Mouse (Mus musculus): ENCODE measurements around the gene Mylpf. TPM values are rescaled to one million over a fixed set of nuclear protein-coding genes. Genes with fewer than 3 reads are reported as not detected.

Mylpf gene
- polyA plus RNA-seq, 1 experiment from 2014 or later: 21.1 TPM

DNA sequence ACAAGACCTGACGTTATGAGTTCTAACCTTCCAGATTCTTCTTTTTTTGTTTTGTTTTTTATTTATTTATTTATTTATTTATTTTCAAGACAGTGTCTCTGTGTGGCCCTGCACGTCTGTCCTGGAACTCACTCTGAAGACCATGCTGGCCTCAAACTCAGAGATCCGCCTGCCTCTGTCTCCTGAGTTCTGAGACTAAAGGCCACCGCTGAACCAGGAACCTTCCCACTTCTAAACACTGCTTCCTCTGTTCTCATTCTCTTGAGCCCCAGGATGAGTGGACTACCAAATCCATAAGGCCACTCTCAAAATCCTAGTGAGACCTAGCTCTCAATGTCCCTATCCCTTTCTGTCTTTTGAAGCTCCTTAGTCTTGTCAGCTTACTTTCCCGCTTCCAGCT, 1.2 kb downstream of the Mylpf start:
- Histone ChIP-seq H3K9ac (no peak overlapping the region), H3K9me3 (no peaks in the 10 kb centered on the region), H3K27ac (no peak overlapping the region; the same call in 1 of the 2 replicates), H3K4me2 (replicated peaks) (peak overlapping the region; percentile 79), H3K4me1 (replicated peaks) (peaks cover 25% of the 10 kb centered on the region), H3K4me3 (replicated peaks) (no peak overlapping the region; the same call in 1 of the 2 replicates), H3K36me3 (no peaks in the 10 kb centered on the region), H3K27me3 (replicated peaks) (no peaks in the 10 kb centered on the region)
- WGBS: 72% methylated on average over 5 of the region's 5 CpGs
- ATAC-seq: no peak

DNA sequence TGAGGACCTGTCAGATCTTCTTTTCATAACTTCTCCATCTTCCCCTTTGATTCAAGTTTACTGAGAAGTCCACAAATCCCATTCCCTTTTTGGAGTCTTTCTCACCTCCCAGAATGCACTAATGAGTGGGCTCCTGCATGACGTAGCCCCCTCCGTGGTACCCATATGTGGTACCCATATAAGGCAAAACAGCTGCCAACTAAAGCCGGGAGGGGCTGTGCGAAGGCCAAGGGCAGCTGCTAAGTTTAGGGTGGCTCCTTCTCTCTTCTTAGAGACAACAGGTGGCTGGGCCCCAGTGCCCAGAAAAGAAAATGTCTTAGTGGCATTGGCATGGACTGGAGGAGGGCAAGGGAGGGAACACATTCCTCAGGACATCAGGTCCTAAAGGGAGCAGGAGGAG, 1.6 kb downstream of the Mylpf start:
- no peaks in the 10 kb centered on the region for H3K9me3 ChIP-seq
- H3K27ac ChIP-seq: no peak overlapping the region
- H3K4me2 ChIP-seq (replicated peaks): no peak overlapping the region
- no peak for ATAC-seq
- peaks cover 28% of the 10 kb centered on the region for H3K4me1 ChIP-seq (replicated peaks)
- no peak overlapping the region for H3K9ac ChIP-seq
- H3K36me3 ChIP-seq: no peaks in the 10 kb centered on the region
- no peaks in the 10 kb centered on the region for H3K27me3 ChIP-seq (replicated peaks)
- no peak overlapping the region for H3K4me3 ChIP-seq (replicated peaks)
- WGBS: 89% methylated on average over 4 of the region's 4 CpGs

DNA sequence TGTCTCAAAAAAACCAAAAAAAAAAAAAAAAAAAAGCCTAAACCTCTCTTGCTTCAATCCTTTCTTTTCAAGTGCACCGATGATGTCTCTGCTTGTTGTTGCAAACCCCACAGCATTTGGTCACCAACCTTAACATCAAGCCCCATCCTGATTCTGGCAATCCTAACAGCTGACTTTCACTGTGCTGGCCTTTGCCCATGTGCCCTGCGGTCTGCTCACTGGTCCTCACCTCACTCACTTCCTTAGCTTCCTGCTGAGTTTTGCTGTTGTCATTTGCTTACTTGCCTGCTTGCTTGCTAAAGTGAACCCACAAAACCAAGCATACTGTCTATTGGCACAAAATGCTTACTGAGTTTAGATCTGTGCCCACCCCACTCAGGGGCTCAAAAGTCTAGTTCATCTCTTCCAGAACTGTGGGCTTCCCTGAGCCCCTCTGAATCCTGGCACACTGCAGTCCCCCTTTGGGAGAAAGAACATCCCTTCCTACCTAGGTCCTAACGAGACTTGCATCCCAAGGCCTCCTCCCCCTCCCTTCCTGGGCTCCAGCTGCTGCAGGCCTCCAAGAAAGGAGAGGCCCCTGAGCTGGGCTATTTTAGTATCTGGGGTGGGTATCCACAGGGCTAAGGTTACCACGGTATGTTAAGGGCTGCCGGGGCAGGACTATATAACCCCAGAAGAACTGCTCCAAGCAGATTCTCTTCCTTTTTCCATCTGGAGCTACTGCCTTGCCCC, 2.5 kb downstream of the Mylpf start:
- 73% methylated on average over 5 of the region's 5 CpGs for WGBS
- Histone ChIP-seq H3K4me3 (replicated peaks) (no peak overlapping the region), H3K9ac (no peak overlapping the region), H3K36me3 (no peaks in the 10 kb centered on the region), H3K9me3 (no peaks in the 10 kb centered on the region), H3K4me1 (replicated peaks) (peaks cover 27% of the 10 kb centered on the region), H3K4me2 (replicated peaks) (no peak overlapping the region), H3K27ac (no peak overlapping the region), H3K27me3 (replicated peaks) (no peaks in the 10 kb centered on the region)
- ATAC-seq: no peak

DNA sequence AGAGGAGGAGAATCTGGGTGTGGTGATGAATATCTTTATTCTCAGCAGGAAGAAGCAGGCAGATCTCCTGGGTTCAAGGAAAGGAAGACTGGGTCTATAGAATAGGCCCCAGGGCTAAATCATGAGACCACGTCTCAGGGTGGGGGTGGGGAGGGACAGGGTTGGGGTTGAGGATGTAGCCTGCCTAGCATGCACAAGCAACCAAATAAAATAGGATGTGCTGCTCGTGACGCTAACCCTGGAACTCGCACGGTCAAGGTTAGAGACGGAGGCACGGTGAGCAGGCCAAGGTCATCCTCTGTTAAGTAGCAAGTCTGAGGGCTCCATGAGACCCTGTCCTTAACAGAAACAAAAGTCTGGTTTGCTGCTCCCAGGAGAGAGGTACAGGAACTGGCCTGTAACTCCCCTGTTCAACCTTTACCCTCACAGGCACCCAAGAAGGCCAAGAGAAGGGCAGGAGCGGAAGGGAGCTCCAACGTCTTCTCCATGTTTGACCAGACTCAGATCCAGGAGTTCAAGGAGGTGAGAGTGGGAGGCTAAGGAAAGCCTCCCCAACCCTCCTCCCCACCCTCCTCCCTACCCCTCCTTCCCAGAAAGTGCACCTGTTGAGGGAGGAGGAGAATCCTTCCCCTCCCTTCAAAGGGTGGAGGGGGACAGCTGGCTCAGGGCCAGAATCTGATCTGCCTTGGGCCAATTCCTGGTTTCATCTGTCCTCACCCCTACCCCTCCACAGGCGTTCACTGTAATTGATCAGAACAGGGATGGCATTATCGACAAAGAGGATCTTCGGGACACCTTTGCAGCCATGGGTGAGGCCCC, 4.0 kb downstream of the Mylpf start:
- H3K4me3 ChIP-seq (replicated peaks): no peak overlapping the region
- 88% methylated on average over 12 of the region's 12 CpGs for WGBS
- no peak for ATAC-seq
- H3K27ac ChIP-seq: no peak overlapping the region
- H3K27me3 ChIP-seq (replicated peaks): no peaks in the 10 kb centered on the region
- H3K36me3 ChIP-seq: no peaks in the 10 kb centered on the region
- H3K4me2 ChIP-seq (replicated peaks): no peak overlapping the region
- H3K9ac ChIP-seq: no peak overlapping the region
- H3K9me3 ChIP-seq: no peaks in the 10 kb centered on the region
- H3K4me1 ChIP-seq (replicated peaks): peaks cover 15% of the 10 kb centered on the region

DNA sequence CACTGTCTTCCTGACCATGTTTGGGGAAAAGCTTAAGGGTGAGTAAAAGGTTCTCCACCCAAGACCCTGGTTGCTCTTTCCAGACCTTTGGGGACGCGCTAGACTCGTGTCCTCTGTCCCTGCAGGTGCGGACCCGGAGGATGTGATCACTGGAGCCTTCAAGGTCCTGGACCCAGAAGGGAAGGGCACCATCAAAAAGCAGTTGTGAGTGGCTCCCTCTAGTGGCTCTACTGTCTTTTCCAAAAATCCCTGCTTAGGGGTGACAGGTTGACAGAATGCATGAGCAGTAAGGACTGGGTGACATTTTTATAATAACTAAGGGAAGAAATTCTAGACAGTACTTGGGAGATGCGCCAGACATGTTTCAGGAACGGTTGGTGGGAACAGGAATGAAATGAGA, 4.8 kb downstream of the Mylpf start:
- H3K27me3 ChIP-seq (replicated peaks): no peaks in the 10 kb centered on the region
- no peak overlapping the region for H3K4me3 ChIP-seq (replicated peaks)
- no peaks in the 10 kb centered on the region for H3K36me3 ChIP-seq
- peaks cover 15% of the 10 kb centered on the region for H3K4me1 ChIP-seq (replicated peaks)
- H3K4me2 ChIP-seq (replicated peaks): no peak overlapping the region
- no peak overlapping the region for H3K9ac ChIP-seq
- no peaks in the 10 kb centered on the region for H3K9me3 ChIP-seq
- ATAC-seq: no peak
- no peak overlapping the region for H3K27ac ChIP-seq
- 47% methylated on average over 7 of the region's 7 CpGs for WGBS

- Histone ChIP-seq H3K9me3 (no peaks in the 10 kb centered on the region), H3K36me3 (no peaks in the 10 kb centered on the region), H3K4me1 (replicated peaks) (peaks cover 15% of the 10 kb centered on the region), H3K9ac (no peak overlapping the region), H3K4me2 (replicated peaks) (peak overlapping the region; percentile 73), H3K4me3 (replicated peaks) (no peak overlapping the region), H3K27ac (no peak overlapping the region), H3K27me3 (replicated peaks) (no peaks in the 10 kb centered on the region)
- WGBS: 60% methylated on average over 12 of the region's 12 CpGs
- ATAC-seq: no peak
Measured at GRCm38 (mm10) chr7:127213930-127214329, 5.2 kb downstream of the Mylpf start.

- peaks cover 11% of the 10 kb centered on the region for H3K4me1 ChIP-seq (replicated peaks)
- no peak overlapping the region for H3K27ac ChIP-seq
- WGBS: 31% methylated on average over 21 of the region's 21 CpGs
- no peaks in the 10 kb centered on the region for H3K36me3 ChIP-seq
- H3K9ac ChIP-seq: peak overlapping the region; percentile 45; the same call in 1 of the 2 replicates
- ATAC-seq: no peak
- no peaks in the 10 kb centered on the region for H3K27me3 ChIP-seq (replicated peaks)
- H3K4me2 ChIP-seq (replicated peaks): peak overlapping the region; percentile 73
- peak overlapping the region; percentile 33; the same call in 1 of the 2 replicates for H3K4me3 ChIP-seq (replicated peaks)
- no peaks in the 10 kb centered on the region for H3K9me3 ChIP-seq
Measured at GRCm38 (mm10) chr7:127214521-127214920, 5.8 kb downstream of the Mylpf start.

- H3K4me1 ChIP-seq (replicated peaks): 0 out of 2 replicates have a peak, but pooled peaks cover 9% of the 10 kb centered on the region
- no peaks in the 10 kb centered on the region for H3K9me3 ChIP-seq
- H3K27me3 ChIP-seq (replicated peaks): no peaks in the 10 kb centered on the region
- peak overlapping the region; percentile 33 for H3K4me3 ChIP-seq (replicated peaks)
- WGBS: 23% methylated on average over 33 of the region's 33 CpGs
- H3K4me2 ChIP-seq (replicated peaks): peak overlapping the region; percentile 73
- H3K9ac ChIP-seq: peak overlapping the region; percentile 45
- H3K27ac ChIP-seq: no peak overlapping the region
- ATAC-seq: peak; percentile 59
- H3K36me3 ChIP-seq: no peaks in the 10 kb centered on the region
Measured at GRCm38 (mm10) chr7:127214981-127215871, 6.5 kb downstream of the Mylpf start.

DNA sequence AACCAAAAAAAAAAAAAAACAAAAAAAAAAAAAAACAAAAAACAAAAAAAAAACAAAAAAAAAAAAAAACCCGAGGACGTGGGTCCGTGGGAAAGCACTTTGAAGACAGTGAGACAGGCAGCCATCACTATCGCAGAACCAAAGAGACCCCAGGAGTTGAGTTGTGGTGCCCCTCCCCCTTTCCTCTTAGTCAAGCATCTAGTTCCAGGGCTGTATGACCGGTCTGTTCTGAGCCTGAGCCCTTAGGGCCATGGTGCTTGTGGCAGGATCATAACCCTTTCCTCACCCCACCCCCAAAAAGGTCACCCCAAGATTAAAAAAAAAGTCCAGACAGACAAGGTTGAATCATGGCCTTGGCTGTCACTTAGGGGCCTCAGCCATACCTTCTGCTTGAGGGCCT, 7.6 kb downstream of the Mylpf start:
- Histone ChIP-seq H3K36me3 (no peaks in the 10 kb centered on the region), H3K27me3 (replicated peaks) (no peaks in the 10 kb centered on the region), H3K9ac (no peak overlapping the region), H3K27ac (no peak overlapping the region), H3K9me3 (no peaks in the 10 kb centered on the region), H3K4me1 (replicated peaks) (0 out of 2 replicates have a peak, but pooled peaks cover 9% of the 10 kb centered on the region), H3K4me2 (replicated peaks) (no peak overlapping the region), H3K4me3 (replicated peaks) (no peak overlapping the region)
- no peak for ATAC-seq
- 79% methylated on average over 5 of the region's 5 CpGs for WGBS

- no peak overlapping the region for H3K27ac ChIP-seq
- no peak overlapping the region for H3K4me2 ChIP-seq (replicated peaks)
- no peak overlapping the region for H3K4me3 ChIP-seq (replicated peaks)
- H3K27me3 ChIP-seq (replicated peaks): no peaks in the 10 kb centered on the region
- no peaks in the 10 kb centered on the region for H3K36me3 ChIP-seq
- ATAC-seq: no peak
- WGBS: 76% methylated on average over 6 of the region's 6 CpGs
- 0 out of 2 replicates have a peak, but pooled peaks cover 9% of the 10 kb centered on the region for H3K4me1 ChIP-seq (replicated peaks)
- no peak overlapping the region for H3K9ac ChIP-seq
- H3K9me3 ChIP-seq: no peaks in the 10 kb centered on the region
Measured at GRCm38 (mm10) chr7:127217475-127217874, 8.8 kb downstream of the Mylpf start.

DNA sequence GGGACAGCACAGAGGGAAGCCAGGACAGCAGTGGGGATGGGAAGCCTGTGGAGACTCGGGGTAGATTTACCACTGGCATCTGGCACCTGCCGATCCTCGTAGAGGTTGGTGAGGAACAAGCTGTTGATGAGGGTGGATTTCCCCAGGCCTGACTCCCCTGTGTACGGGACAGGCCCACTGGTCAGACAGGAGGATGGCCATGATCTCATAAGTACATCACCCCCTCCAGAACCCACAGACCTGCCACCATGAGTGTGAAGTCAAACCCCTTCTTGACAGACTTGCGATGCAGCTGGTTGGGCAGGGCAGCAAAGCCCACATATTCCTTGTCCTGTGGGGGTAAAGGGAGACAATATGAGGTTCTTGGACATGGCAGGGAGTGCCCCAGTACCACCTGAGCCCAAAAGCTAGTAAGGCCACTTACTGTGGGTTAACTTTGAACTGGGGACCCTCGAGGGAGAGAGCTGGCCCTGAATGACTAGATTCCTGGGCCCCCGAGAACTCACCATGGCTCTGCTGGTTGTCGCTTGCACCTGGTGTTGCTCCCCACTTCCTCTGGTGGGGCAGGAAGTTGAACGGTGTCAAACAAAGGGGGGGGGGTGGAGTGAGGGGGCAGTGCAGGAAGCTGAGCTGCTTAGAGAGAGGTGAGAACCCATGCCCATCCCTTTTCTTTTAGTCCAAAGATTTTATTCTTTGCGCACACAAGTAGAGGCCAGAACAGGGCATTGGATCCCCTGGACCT, 9.4 kb downstream of the Mylpf start:
- WGBS: 71% methylated on average over 10 of the region's 10 CpGs
- Histone ChIP-seq H3K9ac (no peak overlapping the region), H3K36me3 (no peaks in the 10 kb centered on the region), H3K9me3 (no peaks in the 10 kb centered on the region), H3K4me1 (replicated peaks) (0 out of 2 replicates have a peak, but pooled peaks cover 9% of the 10 kb centered on the region), H3K27me3 (replicated peaks) (no peaks in the 10 kb centered on the region), H3K4me3 (replicated peaks) (no peak overlapping the region), H3K4me2 (replicated peaks) (no peak overlapping the region), H3K27ac (no peak overlapping the region)
- no peak for ATAC-seq
